Mouse (Mus musculus) layer of hippocampus, postnatal 36 days (tissue): Measurements from ENCODE around the gene Camta1. TPM values are rescaled to one million over a fixed set of nuclear protein-coding genes. Genes with fewer than 3 reads are reported as not detected.
A peak's percentile ranks its signal among the peaks of the same experiment; 100 is the strongest.

Experiments used
- DNase-seq, 2 experiments: peaks; one replicate each; pipeline ENCODE4 v3.0.0; 2022
- total RNA-seq, 2 experiments: library from RNA; stranded (reverse); gene quantifications; 2 replicates each; pipeline ENCODE4 v1.2.3; 2021

Camta1 gene
- total RNA-seq, 2 experiments from 2014 or later, result 279 to 294 TPM

- DNase-seq, result peak; percentile 96 to 97
Measured at GRCm38 (mm10) chr4:151141196-151141880, 720.3 kb downstream of the Camta1 start.

GRCm38 (mm10) chr4:151140368-151140982 lies 721.2 kb downstream of the Camta1 start:
- DNase-seq, result peak; percentile 89 to 91

- peak; percentile 87 to 89 for DNase-seq
Measured at GRCm38 (mm10) chr4:151139053-151139840, 722.4 kb downstream of the Camta1 start.

- no peak for DNase-seq
Measured at GRCm38 (mm10) chr4:151138586-151138985, 723.1 kb downstream of the Camta1 start.

- no peak for DNase-seq
Measured at GRCm38 (mm10) chr4:151138135-151138534, 723.5 kb downstream of the Camta1 start.

- no peak for DNase-seq
Measured at GRCm38 (mm10) chr4:151137701-151138100, 724.0 kb downstream of the Camta1 start.

- DNase-seq, result no peak
Measured at GRCm38 (mm10) chr4:151135491-151135890, 726.2 kb downstream of the Camta1 start.

GRCm38 (mm10) chr4:151133760-151134159 lies 727.9 kb downstream of the Camta1 start:
- DNase-seq, result no peak

GRCm38 (mm10) chr4:151132493-151132892 lies 729.2 kb downstream of the Camta1 start:
- DNase-seq, result no peak

- DNase-seq, result no peak
Measured at GRCm38 (mm10) chr4:151130756-151131490, 730.8 kb downstream of the Camta1 start.

GRCm38 (mm10) chr4:151129725-151130557 lies 731.7 kb downstream of the Camta1 start:
- DNase-seq, result no peak

- peak; percentile 84 to 86 for DNase-seq
Measured at GRCm38 (mm10) chr4:151128641-151129541, 732.8 kb downstream of the Camta1 start.

GRCm38 (mm10) chr4:151127636-151128548 lies 733.8 kb downstream of the Camta1 start:
- no peak for DNase-seq

- no peak for DNase-seq
Measured at GRCm38 (mm10) chr4:151118883-151119282, 742.8 kb downstream of the Camta1 start.

- DNase-seq, result no peak
Measured at GRCm38 (mm10) chr4:151114574-151114973, 747.1 kb downstream of the Camta1 start.

GRCm38 (mm10) chr4:151111226-151111625 lies 750.5 kb downstream of the Camta1 start:
- no peak for DNase-seq

GRCm38 (mm10) chr4:151108834-151109241 lies 752.8 kb downstream of the Camta1 start:
- DNase-seq, result no peak

GRCm38 (mm10) chr4:151108028-151108771 lies 753.5 kb downstream of the Camta1 start:
- DNase-seq, result peak; percentile 88
